Mouse (Mus musculus): ENCODE measurements around the gene Brd9.
"Not testable (repeated sequence)": the region's sequence is repeated elsewhere in the genome, so short reads cannot be mapped to it uniquely, and the experiment has no call there.

The Brd9 gene

DNA sequence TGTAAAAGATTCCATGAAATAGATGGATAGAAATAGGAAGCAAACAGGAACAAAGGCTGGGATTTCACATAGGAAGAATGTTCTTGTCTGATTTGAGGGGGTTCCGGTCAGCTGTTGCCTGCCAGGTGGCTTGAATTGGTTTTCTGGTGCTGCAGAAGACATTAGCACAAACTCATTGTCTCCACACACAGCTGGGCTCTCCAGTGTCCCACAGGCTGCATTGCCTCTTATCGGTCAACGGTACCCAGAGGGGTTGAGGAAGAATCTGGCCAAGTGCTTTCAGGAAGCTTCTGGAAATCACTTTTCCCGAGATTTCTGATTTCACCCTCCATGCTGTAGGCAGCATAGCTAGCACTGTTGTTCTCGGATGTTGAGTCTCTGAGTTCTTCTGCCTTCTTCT is 53.7 kb downstream of the Brd9 start:
- DNase-seq = no peak

DNA sequence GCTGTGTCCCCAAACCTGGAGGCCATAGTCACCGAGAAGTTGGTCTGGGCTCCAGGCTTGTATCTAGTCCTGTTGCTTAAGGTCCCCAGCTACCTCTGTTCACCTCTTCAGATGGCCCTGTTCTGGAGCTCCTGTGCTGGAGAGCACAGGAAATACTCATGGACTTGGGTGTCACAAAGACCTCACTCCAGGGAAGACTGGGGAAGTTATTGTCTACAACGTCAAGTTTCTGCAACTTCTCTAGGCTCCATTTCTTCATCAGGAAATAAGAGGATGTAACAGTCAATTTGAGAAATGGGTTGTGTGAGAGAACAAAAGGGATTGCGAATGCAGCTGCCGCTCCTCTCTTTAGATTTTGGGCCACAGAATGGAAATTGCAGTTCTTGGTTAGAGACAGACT is 58.8 kb downstream of the Brd9 start:
- no peak for DNase-seq

DNA sequence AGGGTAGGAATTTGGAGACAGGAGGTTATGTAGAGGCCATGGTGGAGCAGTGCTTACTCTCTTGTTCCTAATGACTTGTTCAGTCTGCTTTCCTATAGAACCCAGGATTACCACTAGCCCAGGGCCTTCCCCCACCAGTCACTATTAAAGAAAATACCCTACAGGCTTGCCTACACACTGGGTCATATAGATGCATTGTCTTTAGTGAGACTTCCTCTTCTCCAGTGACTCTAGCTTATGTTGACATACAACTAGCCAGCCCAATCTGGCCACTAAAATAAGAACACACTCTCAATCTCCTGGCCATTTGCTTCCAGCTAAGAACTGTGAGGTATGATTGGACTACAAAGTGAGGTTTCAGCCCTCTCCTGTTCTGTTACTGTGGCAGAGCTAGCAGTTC is 62.9 kb downstream of the Brd9 start:
- no peak for DNase-seq

DNA sequence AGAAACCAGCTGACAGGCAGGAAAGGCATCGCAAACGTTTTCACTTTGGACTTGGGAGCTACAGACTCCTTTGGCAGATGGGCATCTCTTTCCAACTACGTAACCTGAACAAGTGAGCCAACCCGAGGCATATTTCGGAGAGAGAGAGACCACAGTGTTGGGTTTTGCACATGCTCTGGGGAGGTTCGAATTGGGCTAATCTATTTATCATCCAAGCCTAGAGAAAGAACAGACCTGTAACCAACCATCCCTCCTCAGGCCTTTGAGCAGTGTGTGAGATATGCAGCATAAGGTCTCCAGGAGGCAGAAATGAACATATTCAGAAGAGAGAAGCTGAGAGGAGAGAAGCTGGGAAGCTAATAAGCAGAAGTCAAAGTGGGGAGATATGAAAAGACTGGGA is 63.4 kb downstream of the Brd9 start:
- DNase-seq = no peak

DNA sequence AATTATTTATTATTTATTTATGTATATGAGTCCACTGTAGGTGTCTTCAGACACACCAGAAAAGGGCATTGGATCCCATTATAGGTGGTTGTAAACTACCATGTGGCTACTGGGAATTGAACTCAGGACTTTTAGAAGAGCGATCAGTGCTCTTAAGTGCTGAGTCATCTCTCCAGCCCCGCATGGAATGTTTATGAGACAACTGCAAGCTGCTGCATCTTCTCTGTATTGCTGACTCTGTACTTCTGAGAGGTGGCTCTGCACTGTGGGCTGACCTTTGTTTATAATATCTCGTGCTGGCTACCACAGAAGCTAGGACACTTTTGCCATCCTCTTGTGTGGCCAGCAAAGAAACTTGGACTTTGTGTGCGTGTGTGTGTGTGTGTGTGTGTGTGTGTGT is 63.9 kb downstream of the Brd9 start:
- no peak for DNase-seq

DNA sequence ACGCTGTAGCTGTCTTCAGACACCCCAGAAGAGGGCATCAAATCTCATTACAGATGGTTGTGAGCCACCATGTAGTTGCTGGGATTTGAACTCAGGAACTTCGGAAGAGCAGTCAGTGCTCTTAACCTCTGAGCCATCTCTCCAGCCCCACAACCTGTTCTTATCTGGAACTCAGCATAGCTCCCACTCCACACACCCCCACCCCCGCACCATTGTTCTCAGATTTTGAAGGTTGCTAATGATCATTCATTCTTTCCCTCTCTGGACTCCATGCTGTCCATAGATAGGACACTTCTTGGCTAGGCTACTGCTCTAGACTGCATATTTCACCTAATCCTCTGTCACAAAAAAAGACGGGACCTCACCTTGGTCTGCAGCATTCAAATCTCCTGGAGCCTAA is 69.3 kb downstream of the Brd9 start:
- DNase-seq = not testable (repeated sequence)

DNA sequence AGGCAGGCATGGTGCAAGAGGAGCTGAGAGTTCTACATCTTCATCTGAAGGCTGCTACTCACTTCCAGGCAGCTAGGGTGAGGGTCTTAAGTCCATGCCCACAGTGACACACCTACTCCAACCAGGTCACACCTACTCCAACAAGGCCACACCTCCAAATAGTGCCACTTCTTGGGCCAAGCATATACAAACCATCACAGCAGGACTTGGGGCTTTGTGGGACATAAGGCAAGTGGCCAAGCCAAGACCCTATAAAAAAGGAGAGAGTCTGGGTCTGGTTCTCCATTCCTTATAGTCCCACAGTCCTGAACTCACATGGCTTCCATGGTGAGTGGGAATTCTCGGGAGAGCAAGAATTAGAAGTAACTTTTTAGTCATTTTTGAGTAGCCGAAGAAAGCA is 70.6 kb downstream of the Brd9 start:
- DNase-seq = not testable (repeated sequence)

DNA sequence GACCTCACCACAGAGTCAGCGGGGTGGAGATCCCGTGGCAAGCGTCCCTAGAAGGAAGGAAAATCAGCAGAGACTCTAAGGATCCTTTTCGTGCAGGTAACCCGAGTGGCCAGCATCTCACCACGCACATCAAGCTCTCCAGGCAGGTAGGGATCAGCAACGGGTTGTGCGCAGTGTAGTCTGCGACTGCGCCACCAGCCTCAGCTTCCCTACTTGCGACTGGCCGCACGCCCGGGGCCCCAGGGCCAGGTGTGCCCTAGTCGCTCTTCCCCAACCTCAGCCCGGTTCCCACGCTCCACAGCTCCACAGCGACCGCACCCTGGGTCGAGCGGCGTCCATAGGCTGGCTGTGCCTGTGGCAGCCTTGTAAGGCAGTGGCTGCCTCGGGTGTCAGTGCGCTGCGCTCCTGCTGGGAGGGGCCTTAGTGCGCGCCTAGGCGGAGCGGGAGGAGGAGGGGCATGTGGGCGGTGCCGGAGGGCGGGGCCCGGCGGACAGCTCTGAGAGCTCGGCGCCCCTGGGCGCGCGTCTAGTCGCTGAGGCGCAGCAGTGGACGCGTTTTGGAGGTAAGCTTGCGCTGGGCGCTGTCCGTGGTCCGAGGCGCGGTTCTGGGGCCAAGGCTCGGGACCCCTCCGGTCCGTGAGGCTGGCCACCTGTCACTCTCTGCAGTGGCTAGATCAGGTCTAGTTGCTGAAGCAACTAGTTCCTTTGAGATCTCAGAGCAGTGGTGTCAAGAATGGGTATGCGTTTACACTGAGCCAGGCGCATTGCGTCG is 71.5 kb downstream of the Brd9 start, which contains the start of gene Tppp:
TSS of gene Tppp (plus strand) at position 460 of the 771 bp plus-strand sequence.
- peak; percentile 84 for DNase-seq

DNA sequence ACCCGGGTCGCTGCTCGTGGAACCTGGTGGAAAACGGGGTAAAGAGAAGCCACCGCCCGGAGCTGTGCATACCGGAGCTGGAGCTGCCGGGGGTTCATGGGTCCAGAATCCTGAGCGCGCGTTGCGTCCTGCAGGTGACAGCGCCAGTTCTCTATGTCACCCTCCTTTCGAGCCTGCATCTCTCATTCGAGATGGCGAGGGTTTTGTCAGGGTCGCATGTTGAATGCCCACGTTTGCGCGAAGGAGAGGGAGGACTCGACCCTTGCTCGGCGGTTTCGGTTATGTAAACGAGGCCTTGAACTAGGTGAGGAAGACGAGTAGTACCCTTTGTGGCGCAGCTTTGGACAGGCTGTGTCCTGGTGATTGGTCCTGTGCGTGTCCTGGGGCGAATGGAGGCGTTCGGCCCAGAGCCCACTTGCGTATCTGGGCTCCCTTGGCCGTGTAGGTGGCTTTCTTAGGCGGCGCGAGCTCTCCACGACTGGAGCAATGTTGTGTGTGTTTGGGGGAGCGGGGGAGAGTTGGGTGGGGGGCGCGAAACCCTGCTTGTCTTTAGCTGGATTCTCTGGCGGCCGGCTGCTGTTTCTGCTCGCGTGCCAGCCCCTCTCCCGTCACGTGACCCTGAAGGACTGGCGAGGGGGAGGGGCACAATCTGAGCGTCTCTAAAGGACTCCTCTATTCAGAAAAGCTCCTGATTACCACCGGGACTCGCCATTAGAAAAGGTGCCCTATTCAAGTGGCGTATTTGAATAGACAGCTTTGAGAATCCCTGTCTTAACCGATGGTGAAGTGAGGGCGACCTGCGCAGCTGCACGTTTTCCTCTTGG is 72.4 kb downstream of the Brd9 start:
- DNase-seq = peak; percentile 82
